Mouse (Mus musculus) cerebellum, adult 2 months (tissue): Measurements from ENCODE around the gene Tiam1.

Experiments
- CTCF ChIP-seq: fragments of 200-500 bp; IDR thresholded peaks from 2 replicates; pipeline ENCODE4 v1.5.1; 2011; ENCODE audit warnings: low read depth, mild to moderate bottlenecking, control low read depth, low read length, moderate library complexity, borderline replicate concordance; ENCODE audit not compliant: insufficient read depth
- POLR2A ChIP-seq: fragments of 200-500 bp; IDR thresholded peaks from 2 replicates; pipeline ENCODE4 v1.6.1; 2011; ENCODE audit warnings: low read length, control low read depth, borderline replicate concordance; ENCODE audit not compliant: insufficient read depth

- no peak for TF ChIP-seq CTCF
- no peak for TF ChIP-seq POLR2A
Measured at GRCm38 (mm10) chr16:90137175-90137574, 6.4 kb downstream of the Tiam1 start.
